Mouse (Mus musculus) right cerebral cortex, adult 18-20 months (tissue): ENCODE measurements around the gene Gm21976.

Experiments used
- DNase-seq: peaks from one replicate; pipeline ENCODE4 v3.0.0; 2022; ENCODE audit warnings: mixed read lengths

The Gm21976 gene

GRCm38 (mm10) chr13:98298833-98299758, 19.4 kb downstream of the Gm21976 start:
- DNase-seq, result peak; percentile 65

- no peak for DNase-seq
Measured at GRCm38 (mm10) chr13:98305257-98305656, 25.6 kb downstream of the Gm21976 start.

GRCm38 (mm10) chr13:98306393-98306792, 26.7 kb downstream of the Gm21976 start:
- DNase-seq, result no peak

- no peak for DNase-seq
Measured at GRCm38 (mm10) chr13:98306852-98307475, 27.3 kb downstream of the Gm21976 start.

- DNase-seq, result no peak
Measured at GRCm38 (mm10) chr13:98308004-98308403, 28.3 kb downstream of the Gm21976 start.

GRCm38 (mm10) chr13:98308724-98309123, 29.0 kb downstream of the Gm21976 start:
- DNase-seq, result no peak

- DNase-seq, result no peak
Measured at GRCm38 (mm10) chr13:98311597-98311996, 31.9 kb downstream of the Gm21976 start.

GRCm38 (mm10) chr13:98313631-98314030, 33.9 kb downstream of the Gm21976 start:
- no peak for DNase-seq

- no peak for DNase-seq
Measured at GRCm38 (mm10) chr13:98315124-98315523, 35.4 kb downstream of the Gm21976 start.

- no peak for DNase-seq
Measured at GRCm38 (mm10) chr13:98316140-98316479, 36.4 kb downstream of the Gm21976 start.

GRCm38 (mm10) chr13:98316480-98317245, 37.0 kb downstream of the Gm21976 start, which contains the start of gene Btf3:
Btf3 (minus strand) TSS chr13:98317006.
- peak; percentile 95 for DNase-seq

- no peak for DNase-seq
Measured at GRCm38 (mm10) chr13:98317246-98317677, 37.6 kb downstream of the Gm21976 start.

- DNase-seq, result no peak
Measured at GRCm38 (mm10) chr13:98317911-98318310, 38.2 kb downstream of the Gm21976 start.

GRCm38 (mm10) chr13:98325034-98325433, 45.3 kb downstream of the Gm21976 start:
- no peak for DNase-seq

- no peak for DNase-seq
Measured at GRCm38 (mm10) chr13:98332106-98332505, 52.4 kb downstream of the Gm21976 start.

- no peak for DNase-seq
Measured at GRCm38 (mm10) chr13:98336205-98336604, 56.5 kb downstream of the Gm21976 start.

GRCm38 (mm10) chr13:98340506-98340905, 60.8 kb downstream of the Gm21976 start:
- no peak for DNase-seq

- DNase-seq, result no peak
Measured at GRCm38 (mm10) chr13:98349491-98349890, 69.8 kb downstream of the Gm21976 start.

GRCm38 (mm10) chr13:98351527-98351926, 71.8 kb downstream of the Gm21976 start:
- no peak for DNase-seq

- DNase-seq, result no peak
Measured at GRCm38 (mm10) chr13:98352381-98352975, 72.8 kb downstream of the Gm21976 start.

- no peak for DNase-seq
Measured at GRCm38 (mm10) chr13:98353709-98354089, 74.0 kb downstream of the Gm21976 start.

GRCm38 (mm10) chr13:98354090-98354801, 74.6 kb downstream of the Gm21976 start, which contains the start of gene Foxd1:
Foxd1 (plus strand) TSS chr13:98354242.
- DNase-seq, result no peak
